Mouse (Mus musculus) kidney, adult 2 months (tissue): ENCODE results near the gene Gm49396. TPM values are rescaled to one million over a fixed set of nuclear protein-coding genes. Genes with fewer than 3 reads are reported as not detected.

Experiments used
- DNase-seq: peaks from one replicate; pipeline ENCODE4 v3.0.0; 2021
- H3K27ac ChIP-seq: fragments of 200-500 bp; 2 replicates; pipeline ENCODE4 v1.5.1; 2012; ENCODE audit warnings: low read depth, low read length, control low read depth, inconsistent platforms; ENCODE audit not compliant: insufficient read depth
- H3K27me3 ChIP-seq: fragments of 200-500 bp; replicated peaks from 2 replicates; pipeline ENCODE4 v1.6.1; 2012; ENCODE audit warnings: mild to moderate bottlenecking, moderate library complexity, low read length, inconsistent platforms; ENCODE audit not compliant: control insufficient read depth, insufficient read depth
- H3K36me3 ChIP-seq: fragments of 200-500 bp; 2 replicates; pipeline ENCODE4 v1.6.1; 2012; ENCODE audit warnings: mild to moderate bottlenecking, moderate library complexity, low read length, inconsistent platforms; ENCODE audit not compliant: control insufficient read depth, insufficient read depth
- H3K4me1 ChIP-seq: fragments of 200-500 bp; 2 replicates; pipeline ENCODE4 v1.6.1; 2011; ENCODE audit warnings: low read length; ENCODE audit not compliant: control insufficient read depth, insufficient read depth
- H3K4me3 ChIP-seq: fragments of 200-500 bp; 2 replicates; pipeline ENCODE4 v1.5.1; 2011; ENCODE audit warnings: mild to moderate bottlenecking, low read depth, low read length, control low read depth; ENCODE audit not compliant: insufficient read depth
- CTCF ChIP-seq: fragments of 200-500 bp; conservative IDR thresholded peaks from 2 replicates; pipeline ENCODE4 v1.5.1; 2011; ENCODE audit warnings: low read depth, mild to moderate bottlenecking, control low read depth, low read length, moderate library complexity, mixed read lengths; ENCODE audit not compliant: insufficient read depth, insufficient read length
- POLR2A ChIP-seq: fragments of 200-500 bp; IDR thresholded peaks from one replicate; pipeline ENCODE4 v1.6.1; 2011; ENCODE audit warnings: low read depth, low read length, control low read depth
- WGBS: fragments of 180-500 bp; shearing (Covaris S2); methylation state at CpG from one replicate; pipeline ENCODE4 v1.1.7; 2018; 5-methylcytosine and 5-hydroxymethylcytosine counted together
- polyA plus RNA-seq: library from polyadenylated mRNA; depleted of rRNA; stranded (reverse); fragments of >200 nt; gene quantifications from 2 replicates; pipeline ENCODE4 v1.2.3, GENCODE M21; 2012

Gene Gm49396
- polyA plus RNA-seq, 1 experiment, result 1.9 TPM

DNA sequence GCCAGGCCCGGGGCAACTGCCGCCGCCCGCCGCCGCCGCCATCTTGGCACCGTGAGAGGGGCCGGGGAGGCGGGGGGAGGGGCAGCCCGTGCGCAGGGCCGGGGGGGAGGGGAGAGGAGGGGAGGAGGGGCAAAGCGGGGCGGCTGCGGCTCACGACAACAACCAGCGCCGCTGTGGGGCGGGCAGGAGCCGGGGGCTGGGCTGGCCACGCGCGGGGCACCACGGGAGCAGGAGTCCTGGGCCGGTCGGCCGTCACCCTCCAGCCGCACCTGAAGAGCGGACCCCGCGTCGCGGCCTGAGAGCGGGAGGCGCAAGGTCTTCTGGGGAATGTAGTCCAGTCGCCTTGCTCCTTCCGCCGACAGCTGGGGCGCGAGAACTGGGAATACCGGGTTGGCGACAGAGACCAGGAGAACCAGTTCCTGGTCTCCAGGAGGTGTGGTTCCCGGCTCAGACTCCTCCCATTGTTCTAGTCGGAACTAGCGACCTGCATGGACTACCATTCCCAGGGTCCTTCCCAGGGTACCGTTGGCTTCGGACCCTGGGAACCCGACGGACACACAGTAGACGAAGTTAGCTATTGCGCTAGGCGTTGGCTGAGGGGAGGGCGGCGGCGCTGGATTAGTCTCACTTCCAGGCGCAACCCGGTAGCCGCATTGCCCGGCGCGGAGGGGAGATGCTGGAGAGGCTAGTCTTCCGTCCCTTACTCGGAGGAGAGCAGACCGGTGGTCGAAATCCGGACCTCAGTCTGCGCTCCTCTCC is 25.7 kb downstream of the Gm49396 start, which contains the start of gene Kmt2b:
Gene Kmt2b, minus strand, starts transcription at position 51 of the 759 bp plus-strand sequence.
- Histone ChIP-seq H3K36me3 (no peaks in the 10 kb centered on the region; the same call in 1 of the 2 replicates), H3K27me3 (no peaks in the 10 kb centered on the region), H3K27ac (peak within 1 kb of the TSS; percentile 91), H3K4me1 (peaks cover 10% of the 10 kb centered on the region; the same call in 1 of the 2 replicates), H3K4me3 (peak within 1 kb of the TSS; percentile 61)
- peak; percentile 99 for DNase-seq
- TF ChIP-seq POLR2A (peak; percentile 86), CTCF (no peak)
- WGBS, result under 1% methylated on average over 55 of the region's 68 CpGs

DNA sequence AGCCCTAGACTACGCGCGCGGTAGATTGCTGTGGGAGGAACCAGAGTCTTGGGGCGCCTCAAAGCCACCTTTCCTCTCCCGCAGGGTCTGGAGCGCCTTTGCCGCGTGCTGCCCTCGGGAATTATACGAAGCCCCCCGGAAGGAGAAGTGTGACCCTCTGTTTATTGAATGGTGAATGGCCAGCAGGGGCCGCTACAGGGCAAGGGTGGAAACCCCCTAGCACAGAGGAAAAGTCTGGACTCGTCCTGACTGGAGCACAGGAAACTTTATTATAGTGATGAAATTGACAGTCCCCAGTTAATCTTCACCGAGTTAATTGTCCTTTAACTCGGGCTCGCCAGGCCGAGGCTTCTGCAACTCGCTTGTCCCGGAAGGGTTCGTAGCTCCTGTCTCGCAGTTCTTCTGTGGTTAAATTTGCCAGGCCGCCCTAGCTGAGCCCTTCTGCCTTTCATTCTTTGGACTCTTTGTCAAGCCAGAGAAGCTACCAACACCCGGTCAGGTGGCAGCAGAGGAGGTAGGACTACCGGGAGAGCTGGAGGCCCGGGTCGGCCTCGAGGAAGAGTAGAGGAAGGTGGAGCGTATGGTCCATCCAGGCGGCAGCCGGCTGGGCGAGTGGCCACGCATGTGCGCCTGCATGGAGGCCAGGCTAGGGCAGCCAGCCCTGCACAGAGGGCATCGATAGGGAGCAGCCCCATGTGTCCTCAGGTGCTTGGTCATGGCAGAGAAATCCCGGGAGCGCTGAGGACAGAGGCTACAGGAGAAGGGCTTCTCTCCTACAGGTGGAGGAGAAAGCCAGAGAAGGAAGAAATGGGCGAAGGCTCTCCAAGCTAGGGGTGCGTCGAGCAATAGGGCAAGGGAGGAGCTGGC is 26.5 kb downstream of the Gm49396 start:
- DNase-seq, result peak; percentile 92
- Histone ChIP-seq H3K27me3 (no peaks in the 10 kb centered on the region), H3K4me1 (peaks cover 10% of the 10 kb centered on the region; the same call in 1 of the 2 replicates), H3K27ac (peak overlapping the region; percentile 82), H3K36me3 (no peaks in the 10 kb centered on the region), H3K4me3 (peak overlapping the region; percentile 61)
- 16% methylated on average over 40 of the region's 40 CpGs for WGBS
- TF ChIP-seq POLR2A (no peak), CTCF (peak; percentile 86)

DNA sequence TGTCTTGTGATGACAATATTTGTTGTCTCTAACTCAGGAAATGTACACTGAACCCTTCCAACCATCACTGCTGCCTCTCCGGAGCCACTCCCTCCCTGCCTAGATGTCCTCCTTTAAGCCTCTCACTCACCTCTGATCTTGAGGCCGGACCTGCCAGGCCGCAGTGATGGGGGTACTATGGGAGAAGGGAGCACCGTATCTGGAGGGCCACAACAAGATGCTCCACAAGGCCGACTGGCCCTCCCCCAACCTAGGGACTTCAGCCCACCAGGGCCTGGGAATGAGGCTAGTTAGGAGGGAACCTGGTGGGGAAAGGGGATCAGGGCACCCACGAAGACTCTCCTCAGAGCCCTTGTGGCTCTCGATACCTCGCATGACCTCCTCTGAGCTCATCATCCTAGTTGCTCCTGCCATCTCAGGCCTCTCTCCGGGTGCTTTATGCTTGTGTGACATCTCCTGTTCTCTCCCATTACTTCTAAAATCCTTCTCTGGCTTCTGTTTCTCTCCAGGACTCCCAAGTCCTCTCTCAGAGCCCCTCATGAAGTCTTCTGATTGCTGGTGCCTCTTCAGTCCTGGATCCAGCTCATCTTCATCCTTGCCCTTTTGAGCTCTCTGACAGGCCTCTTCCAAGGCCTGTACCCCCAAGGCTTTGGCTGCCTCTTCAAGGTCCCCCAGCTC is 27.9 kb downstream of the Gm49396 start:
- Histone ChIP-seq H3K27ac (no peak overlapping the region), H3K4me1 (peaks cover 10% of the 10 kb centered on the region; the same call in 1 of the 2 replicates), H3K27me3 (no peaks in the 10 kb centered on the region), H3K36me3 (no peaks in the 10 kb centered on the region), H3K4me3 (no peak overlapping the region)
- DNase-seq, result no peak
- TF ChIP-seq CTCF, result no peak
- no peak for TF ChIP-seq POLR2A
- WGBS, result 89% methylated on average over 9 of the region's 9 CpGs

DNA sequence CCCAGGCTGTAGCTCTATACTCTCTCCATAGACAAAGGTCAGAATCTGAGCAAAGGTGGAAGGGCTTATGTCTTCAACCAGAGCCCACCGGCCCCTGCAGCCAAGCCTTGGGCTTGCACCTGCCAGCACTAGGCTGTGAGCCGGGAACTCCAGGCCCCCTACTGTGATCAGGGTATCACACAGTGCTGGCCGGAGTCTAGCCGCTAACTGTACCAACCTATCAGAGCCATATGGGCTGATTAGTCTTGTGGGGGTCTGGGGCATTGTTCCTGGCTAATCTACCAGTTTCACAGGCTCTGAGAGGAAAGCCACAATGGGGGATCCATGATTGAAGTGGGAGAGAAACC is 28.4 kb downstream of the Gm49396 start:
- TF ChIP-seq POLR2A (no peak), CTCF (no peak)
- DNase-seq, result no peak
- no peak overlapping the region for H3K4me3 ChIP-seq
- H3K36me3 ChIP-seq, result no peaks in the 10 kb centered on the region
- no peak overlapping the region for H3K27ac ChIP-seq
- 73% methylated on average over 4 of the region's 4 CpGs for WGBS
- peaks cover 10% of the 10 kb centered on the region; the same call in 1 of the 2 replicates for H3K4me1 ChIP-seq
- H3K27me3 ChIP-seq, result no peaks in the 10 kb centered on the region

DNA sequence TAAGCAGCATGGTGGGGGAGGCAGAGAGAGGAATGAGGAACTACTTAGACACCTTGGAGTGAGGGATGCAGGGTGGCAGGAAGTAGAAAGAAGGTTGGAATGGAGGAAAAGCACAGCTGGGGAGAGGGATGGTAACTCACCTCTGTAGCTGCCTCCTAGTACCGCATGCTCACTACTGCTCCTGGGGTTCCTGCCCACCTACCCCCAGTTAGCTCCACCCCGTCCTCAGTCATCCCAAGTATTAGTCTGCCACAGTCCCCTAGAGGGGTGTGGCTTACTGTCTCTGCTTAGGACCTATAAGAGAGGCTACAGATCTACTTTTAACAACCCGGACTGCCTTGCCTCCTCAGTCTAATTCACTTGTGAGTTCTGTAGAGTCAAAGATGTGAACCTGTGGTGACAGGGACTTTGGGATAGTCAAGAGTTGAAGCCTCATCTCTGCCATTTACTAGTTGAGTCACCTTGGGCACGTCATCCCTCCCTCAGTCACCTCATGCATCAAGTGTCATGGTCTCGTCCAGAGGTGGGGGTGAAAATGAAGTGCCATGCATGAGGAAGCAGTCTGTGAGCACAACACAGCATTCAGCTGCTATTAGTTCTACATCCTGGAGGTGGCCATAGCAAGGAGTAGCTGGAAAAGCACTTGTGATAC is 29.8 kb downstream of the Gm49396 start:
- TF ChIP-seq POLR2A (no peak), CTCF (no peak)
- Histone ChIP-seq H3K27me3 (no peaks in the 10 kb centered on the region), H3K27ac (no peak overlapping the region), H3K4me3 (no peak overlapping the region), H3K4me1 (peaks cover 4% of the 10 kb centered on the region; the same call in 1 of the 2 replicates), H3K36me3 (no peaks in the 10 kb centered on the region)
- WGBS, result 63% methylated on average over 5 of the region's 5 CpGs
- DNase-seq, result no peak
